Mouse (Mus musculus) heart, adult 2 months (tissue): ENCODE results near the gene A430033K04Rik. TPM values are rescaled to one million over a fixed set of nuclear protein-coding genes. Genes with fewer than 3 reads are reported as not detected.

Experiments used
- DNase-seq, 2 experiments: peaks; one replicate each; pipeline ENCODE4 v3.0.0; 2021
- H3K27ac ChIP-seq: fragments of 200-600 bp; 2 replicates; pipeline ENCODE4 v1.8.1; 2022
- H3K27me3 ChIP-seq: fragments of 200-500 bp; 2 replicates; pipeline ENCODE4 v1.6.1; 2012; ENCODE audit warnings: mild to moderate bottlenecking, low read length, inconsistent platforms, mixed read lengths; ENCODE audit not compliant: control insufficient read depth, insufficient read depth
- H3K36me3 ChIP-seq: fragments of 200-500 bp; 2 replicates; pipeline ENCODE4 v1.6.1; 2012; ENCODE audit warnings: low read length, inconsistent platforms; ENCODE audit not compliant: control insufficient read depth, insufficient read depth
- H3K4me1 ChIP-seq: fragments of 200-500 bp; 2 replicates; pipeline ENCODE4 v1.6.1; 2011; ENCODE audit warnings: low read length; ENCODE audit not compliant: control insufficient read depth, insufficient read depth
- H3K4me3 ChIP-seq: fragments of 200-600 bp; 2 replicates; pipeline ENCODE4 v1.8.1; 2022
- H3K79me2 ChIP-seq: fragments of 200-500 bp; replicated peaks from 2 replicates; pipeline ENCODE4 v1.6.1; 2012; ENCODE audit warnings: mild to moderate bottlenecking, inconsistent platforms, low read length, moderate library complexity, mixed read lengths; ENCODE audit not compliant: control insufficient read depth, insufficient read depth
- H3K9ac ChIP-seq: fragments of 200-500 bp; 2 replicates; pipeline ENCODE4 v1.6.1; 2012; ENCODE audit warnings: low read depth, mild to moderate bottlenecking, control low read depth, inconsistent platforms, low read length, mixed read lengths
- CTCF ChIP-seq: fragments of 200-600 bp; IDR thresholded peaks from 2 replicates; pipeline ENCODE4 v1.8.1; 2022; ENCODE audit warnings: antibody characterized with exemption, mild to moderate bottlenecking, moderate library complexity
- EP300 ChIP-seq: fragments of 200-500 bp; IDR thresholded peaks from 2 replicates; pipeline ENCODE4 v1.6.1; 2011; ENCODE audit warnings: low read depth, low read length, control low read depth; ENCODE audit not compliant: insufficient read depth
- POLR2A ChIP-seq: fragments of 200-500 bp; IDR thresholded peaks from 2 replicates; pipeline ENCODE4 v1.6.1; 2011; ENCODE audit warnings: mild to moderate bottlenecking, low read depth, low read length, control low read depth; ENCODE audit not compliant: insufficient read depth
- WGBS: fragments of 180-500 bp; shearing (Covaris S2); methylation state at CpG from one replicate; pipeline ENCODE4 v1.1.7; 2018; 5-methylcytosine and 5-hydroxymethylcytosine counted together
- intact Hi-C: fragments of 180-260 bp; cut with DNase I; formaldehyde crosslinking; loops from one replicate; pipeline ENCODE4 v1.15.1; 2025
- polyA plus RNA-seq: library from polyadenylated mRNA; depleted of rRNA; stranded (reverse); fragments of >200 nt; gene quantifications from 2 replicates; pipeline ENCODE4 v1.2.3, GENCODE M21; 2012
- total RNA-seq, 2 experiments: library from RNA; stranded (reverse); gene quantifications; 2 replicates each; pipeline ENCODE4 v1.2.3; 2021

The A430033K04Rik gene
- total and polyA plus RNA-seq, 3 experiments: 0.98 to 4.3 (median 3.5) TPM

DNA sequence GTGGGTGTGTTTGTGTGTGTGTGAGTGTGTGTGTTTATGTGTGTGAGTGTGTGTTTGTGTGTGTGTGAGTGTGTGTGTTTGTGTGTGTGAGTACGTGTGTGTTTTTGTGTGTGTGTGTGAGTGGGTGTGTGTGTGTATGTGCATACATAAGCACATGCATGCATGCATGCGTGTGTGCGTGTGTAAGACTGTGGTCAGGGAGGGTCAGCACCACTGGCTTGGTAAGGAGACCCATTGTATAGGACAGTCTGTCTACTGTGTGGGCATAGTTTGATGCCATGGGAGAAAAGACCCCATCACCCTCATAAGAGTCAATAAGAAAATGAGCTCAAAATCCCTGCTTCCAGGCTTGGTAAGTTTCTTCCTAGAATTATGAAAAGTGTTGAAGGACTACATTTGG is 34.7 kb downstream of the A430033K04Rik start:
- no peak overlapping the region for H3K9ac ChIP-seq
- WGBS: 87% methylated on average over 3 of the region's 3 CpGs
- no peak overlapping the region for H3K27ac ChIP-seq
- DNase-seq: no peak
- no peaks in the 10 kb centered on the region for H3K4me1 ChIP-seq
- no peaks in the 10 kb centered on the region for H3K36me3 ChIP-seq
- no peak overlapping the region for H3K4me3 ChIP-seq
- intact Hi-C loops: no loop called here
- TF ChIP-seq POLR2A: no peak
- TF ChIP-seq CTCF: no peak
- no peak for TF ChIP-seq EP300
- no peaks in the 10 kb centered on the region for H3K27me3 ChIP-seq
- no peaks in the 10 kb centered on the region for H3K79me2 ChIP-seq

DNA sequence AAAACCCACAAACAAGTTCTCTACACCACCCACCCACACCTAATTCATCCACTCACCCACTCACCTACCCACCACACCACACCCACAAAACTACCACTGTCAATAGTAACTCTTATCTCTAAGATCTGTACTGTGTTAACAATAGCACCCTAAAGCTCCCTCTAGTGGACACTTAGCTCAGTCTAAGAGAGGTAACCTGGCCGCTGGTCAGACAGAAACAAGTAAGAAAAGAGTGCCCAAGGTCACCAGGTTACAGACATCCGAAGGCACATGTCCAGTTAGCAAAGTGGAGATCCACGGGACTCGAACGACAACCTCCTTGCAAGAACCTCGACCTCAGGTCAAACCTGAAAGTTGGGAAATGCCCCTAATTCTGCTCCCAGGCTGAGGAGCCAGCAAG is 35.2 kb downstream of the A430033K04Rik start:
- H3K36me3 ChIP-seq: no peaks in the 10 kb centered on the region
- H3K9ac ChIP-seq: no peak overlapping the region
- no peaks in the 10 kb centered on the region for H3K27me3 ChIP-seq
- intact Hi-C loops: no loop called here
- WGBS: 43% methylated on average over 6 of the region's 6 CpGs
- H3K4me3 ChIP-seq: no peak overlapping the region
- TF ChIP-seq CTCF (peak; percentile 77), POLR2A (no peak), EP300 (no peak)
- peak in 1 of 2 experiments; percentile 6 for DNase-seq
- no peak overlapping the region for H3K27ac ChIP-seq
- no peaks in the 10 kb centered on the region for H3K79me2 ChIP-seq
- no peaks in the 10 kb centered on the region for H3K4me1 ChIP-seq

DNA sequence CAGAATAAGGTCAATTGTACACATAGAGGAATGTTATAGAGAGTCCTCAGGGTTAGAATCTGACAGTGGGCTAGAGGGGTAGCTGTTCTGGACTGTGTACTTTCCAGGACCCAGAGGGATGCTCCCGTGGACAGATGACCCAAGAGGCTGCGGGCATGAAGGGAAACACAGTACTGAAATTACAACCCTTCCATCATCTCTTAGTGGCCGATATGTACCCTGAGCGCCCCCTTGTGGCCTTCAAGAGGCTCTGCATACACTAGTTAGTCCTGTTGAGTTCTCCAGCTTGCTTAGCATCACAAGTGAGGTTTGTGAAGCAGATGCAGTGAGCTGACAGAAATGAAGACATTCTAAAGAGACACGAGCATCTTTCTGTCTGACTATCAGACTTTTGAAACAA is 36.3 kb downstream of the A430033K04Rik start:
- 9% methylated on average over 5 of the region's 5 CpGs for WGBS
- Histone ChIP-seq H3K27me3 (no peaks in the 10 kb centered on the region), H3K79me2 (no peaks in the 10 kb centered on the region), H3K36me3 (no peaks in the 10 kb centered on the region), H3K4me1 (no peaks in the 10 kb centered on the region), H3K4me3 (no peak overlapping the region), H3K9ac (no peak overlapping the region), H3K27ac (no peak overlapping the region)
- peak; percentile 84 for TF ChIP-seq CTCF
- TF ChIP-seq POLR2A: no peak
- no peak for TF ChIP-seq EP300
- intact Hi-C loops: no loop called here
- DNase-seq: peak; percentile 31 to 44

DNA sequence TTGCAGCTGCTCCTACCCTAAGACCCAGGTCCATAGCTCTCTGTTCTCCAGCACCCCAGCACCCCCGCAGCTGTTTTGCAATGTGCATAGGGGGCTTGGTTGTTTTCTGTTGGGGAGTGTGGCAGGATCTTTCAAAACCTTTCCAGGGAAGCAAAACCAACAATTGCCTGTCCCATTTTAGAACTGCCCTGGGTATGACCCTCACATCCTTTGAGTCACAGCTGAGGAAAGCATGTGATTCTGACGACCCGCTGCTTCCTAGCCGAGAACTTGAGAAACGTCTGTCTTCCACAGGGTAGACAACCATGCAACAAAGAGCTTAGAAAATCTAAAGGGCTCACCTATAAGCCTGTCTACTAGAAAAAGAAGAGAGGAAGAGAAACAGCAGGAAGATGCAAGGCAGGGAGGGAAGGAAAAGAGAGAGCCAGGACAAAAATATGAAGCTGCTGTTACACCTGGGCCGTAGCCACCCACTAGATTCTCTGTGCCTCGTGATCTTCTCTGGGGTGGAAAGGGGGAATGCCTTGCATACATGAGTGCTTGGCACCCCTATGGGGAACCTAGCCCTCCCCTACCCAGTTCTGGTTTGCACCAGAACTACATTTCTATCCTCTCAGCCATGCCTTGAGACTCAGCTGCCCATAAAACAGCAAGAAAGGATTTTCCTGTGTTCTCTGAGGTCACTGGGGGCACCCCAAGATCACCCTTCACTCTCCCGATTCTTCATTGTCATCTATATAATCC is 60.5 kb downstream of the A430033K04Rik start:
- DNase-seq: peak in 1 of 2 experiments; percentile 15
- Histone ChIP-seq H3K27ac (no peak overlapping the region), H3K4me3 (no peak overlapping the region)

DNA sequence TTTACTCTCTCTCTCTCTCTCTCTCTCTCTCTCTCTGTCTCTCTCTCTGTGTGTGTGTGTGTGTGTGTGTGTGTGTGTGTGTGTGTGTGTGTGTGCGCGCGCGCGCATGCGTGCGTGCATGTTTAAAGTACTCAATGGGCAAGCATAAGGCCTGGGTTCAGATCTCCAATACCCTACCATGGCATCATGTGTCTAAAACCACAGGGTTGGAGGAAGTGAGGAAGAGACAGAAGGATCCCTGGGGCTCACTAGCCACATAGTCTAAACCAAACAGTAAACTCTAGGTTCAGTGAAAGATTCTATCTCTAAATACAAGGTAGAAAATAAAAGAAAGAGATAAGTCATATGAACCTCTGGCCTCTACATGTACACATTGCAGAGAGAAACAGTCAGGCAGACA is 61.2 kb downstream of the A430033K04Rik start:
- H3K27ac ChIP-seq: no peak overlapping the region
- H3K27me3 ChIP-seq: no peaks in the 10 kb centered on the region
- H3K4me1 ChIP-seq: no peaks in the 10 kb centered on the region; the same call in 1 of the 2 replicates
- no peak overlapping the region for H3K9ac ChIP-seq
- H3K36me3 ChIP-seq: no peaks in the 10 kb centered on the region
- H3K79me2 ChIP-seq: no peaks in the 10 kb centered on the region
- DNase-seq: no peak
- no peak for TF ChIP-seq EP300
- TF ChIP-seq CTCF: no peak
- TF ChIP-seq POLR2A: no peak
- 97% methylated on average over 7 of the region's 7 CpGs for WGBS
- no peak overlapping the region for H3K4me3 ChIP-seq
- intact Hi-C loops: no loop called here

More for the DNA sequence above, 60.5 kb downstream of the A430033K04Rik start:
- no peaks in the 10 kb centered on the region; the same call in 1 of the 2 replicates for H3K4me1 ChIP-seq
- no peak overlapping the region for H3K9ac ChIP-seq
- intact Hi-C loops: no loop called here
- TF ChIP-seq EP300: no peak
- no peaks in the 10 kb centered on the region for H3K27me3 ChIP-seq
- WGBS: 34% methylated on average over 8 of the region's 8 CpGs
- H3K36me3 ChIP-seq: no peaks in the 10 kb centered on the region
- no peaks in the 10 kb centered on the region for H3K79me2 ChIP-seq

DNA sequence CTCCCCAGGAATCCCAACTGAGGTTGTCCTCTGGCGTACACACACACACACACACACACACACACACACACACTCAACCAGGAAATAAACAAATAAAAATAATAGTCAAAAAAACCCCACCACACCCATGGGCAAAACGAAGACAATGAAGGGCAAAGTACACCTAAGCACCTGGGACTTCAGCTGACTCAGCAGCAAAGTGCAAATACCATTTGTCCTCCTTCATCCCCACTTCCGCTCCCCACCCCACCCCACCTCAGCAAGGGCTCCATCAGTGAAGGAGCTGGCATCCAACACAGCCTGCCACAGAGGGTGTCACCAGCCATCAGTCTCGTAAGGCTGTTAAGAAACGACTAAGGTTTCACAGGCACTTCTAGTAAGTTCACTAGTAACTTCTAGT is 64.8 kb downstream of the A430033K04Rik start:
- intact Hi-C loops: no loop called here
- no peak overlapping the region for H3K9ac ChIP-seq
- H3K79me2 ChIP-seq: no peaks in the 10 kb centered on the region
- TF ChIP-seq CTCF (no peak), POLR2A (no peak), EP300 (no peak)
- H3K4me3 ChIP-seq: no peak overlapping the region
- no peaks in the 10 kb centered on the region for H3K36me3 ChIP-seq
- 73% methylated on average over 5 of the region's 5 CpGs for WGBS
- no peaks in the 10 kb centered on the region for H3K27me3 ChIP-seq
- no peaks in the 10 kb centered on the region; the same call in 1 of the 2 replicates for H3K4me1 ChIP-seq
- DNase-seq: no peak
- H3K27ac ChIP-seq: no peak overlapping the region
